Mouse (Mus musculus): ENCODE measurements around the gene Il17f. TPM values are rescaled to one million over a fixed set of nuclear protein-coding genes. Genes with fewer than 3 reads are reported as not detected.
A peak's percentile ranks its signal among the peaks of the same experiment; 100 is the strongest.

Gene Il17f
- polyA plus RNA-seq, 1 experiment from 2014 or later: not detected

GRCm38 (mm10) chr1:20825036-20825435, 34.6 kb upstream of the Il17f start:
- ATAC-seq (ENCODE audit: insufficient read depth) (no peak), DNase-seq (no peak)
- Histone ChIP-seq H3K27ac (ENCODE audit: low read depth) (no peak overlapping the region), H3K9ac (no peak overlapping the region), H3K9me3 (ENCODE audit: low read depth, low read length) (no peaks in the 10 kb centered on the region), H3K4me2 (no peak overlapping the region), H3K27me3 (ENCODE audit: insufficient read depth, low read length) (no peaks in the 10 kb centered on the region), H3K4me1 (ENCODE audit: insufficient read depth) (no peaks in the 10 kb centered on the region), H3K4me3 (ENCODE audit: low read depth, low read length) (no peak overlapping the region), H3K36me3 (ENCODE audit: insufficient read depth) (no peaks in the 10 kb centered on the region)
- no peak for TF ChIP-seq CTCF (IDR thresholded peaks at IDR 0.05; ENCODE audit: low read depth)

GRCm38 (mm10) chr1:20823906-20824305, 33.5 kb upstream of the Il17f start:
- Histone ChIP-seq H3K27ac (ENCODE audit: low read depth) (no peak overlapping the region), H3K36me3 (ENCODE audit: insufficient read depth) (no peaks in the 10 kb centered on the region), H3K27me3 (ENCODE audit: insufficient read depth, low read length) (no peaks in the 10 kb centered on the region), H3K4me2 (no peak overlapping the region), H3K4me1 (ENCODE audit: insufficient read depth) (no peaks in the 10 kb centered on the region), H3K9me3 (ENCODE audit: low read depth, low read length) (no peaks in the 10 kb centered on the region), H3K9ac (no peak overlapping the region), H3K4me3 (ENCODE audit: low read depth, low read length) (no peak overlapping the region)
- DNase-seq (no peak), ATAC-seq (ENCODE audit: insufficient read depth) (no peak)
- no peak for TF ChIP-seq CTCF (IDR thresholded peaks at IDR 0.05; ENCODE audit: low read depth)
- WGBS: 62% methylated on average over 2 of the region's 2 CpGs

- Histone ChIP-seq H3K9ac (no peak overlapping the region), H3K4me1 (ENCODE audit: insufficient read depth) (no peaks in the 10 kb centered on the region), H3K36me3 (ENCODE audit: insufficient read depth) (no peaks in the 10 kb centered on the region), H3K27me3 (ENCODE audit: insufficient read depth, low read length) (no peaks in the 10 kb centered on the region), H3K9me3 (ENCODE audit: low read depth, low read length) (no peaks in the 10 kb centered on the region), H3K4me3 (ENCODE audit: low read depth, low read length) (no peak overlapping the region), H3K27ac (ENCODE audit: low read depth) (no peak overlapping the region), H3K4me2 (no peak overlapping the region)
- TF ChIP-seq CTCF (IDR thresholded peaks at IDR 0.05; ENCODE audit: low read depth): no peak
- DNase-seq: no peak
- ATAC-seq (ENCODE audit: insufficient read depth): no peak
- WGBS: 65% methylated on average over 4 of the region's 4 CpGs
Measured at GRCm38 (mm10) chr1:20823471-20823870, 33.1 kb upstream of the Il17f start.

- Histone ChIP-seq H3K27ac (ENCODE audit: low read depth) (no peak overlapping the region), H3K36me3 (ENCODE audit: insufficient read depth) (peaks cover 21% of the 10 kb centered on the region), H3K4me1 (ENCODE audit: insufficient read depth) (no peaks in the 10 kb centered on the region), H3K4me3 (ENCODE audit: low read depth, low read length) (no peak overlapping the region), H3K9ac (no peak overlapping the region), H3K27me3 (ENCODE audit: insufficient read depth, low read length) (no peaks in the 10 kb centered on the region), H3K4me2 (no peak overlapping the region), H3K9me3 (ENCODE audit: low read depth, low read length) (no peaks in the 10 kb centered on the region)
- ATAC-seq (ENCODE audit: insufficient read depth) (no peak), DNase-seq (no peak)
- TF ChIP-seq CTCF (IDR thresholded peaks at IDR 0.05; ENCODE audit: low read depth): no peak
- WGBS: 79% methylated on average over 4 of the region's 4 CpGs
Measured at GRCm38 (mm10) chr1:20820959-20821358, 30.5 kb upstream of the Il17f start.

GRCm38 (mm10) chr1:20819771-20820605, 29.6 kb upstream of the Il17f start, which contains the start of gene Mcm3:
TSS of gene Mcm3 (minus strand) at chr1:20820312.
- 1% methylated on average over 52 of the region's 52 CpGs for WGBS

GRCm38 (mm10) chr1:20817596-20817995, 27.2 kb upstream of the Il17f start:
- TF ChIP-seq CTCF (IDR thresholded peaks at IDR 0.05; ENCODE audit: low read depth): no peak
- Histone ChIP-seq H3K4me2 (peak overlapping the region; percentile 4; the same call in 1 of the 2 replicates), H3K27ac (ENCODE audit: low read depth) (no peak overlapping the region), H3K36me3 (ENCODE audit: insufficient read depth) (peaks cover 54% of the 10 kb centered on the region), H3K4me3 (ENCODE audit: low read depth, low read length) (no peak overlapping the region), H3K9me3 (ENCODE audit: low read depth, low read length) (no peaks in the 10 kb centered on the region), H3K4me1 (ENCODE audit: insufficient read depth) (no peaks in the 10 kb centered on the region), H3K9ac (no peak overlapping the region), H3K27me3 (ENCODE audit: insufficient read depth, low read length) (no peaks in the 10 kb centered on the region)
- WGBS: 86% methylated on average over 12 of the region's 12 CpGs
- DNase-seq: no peak
- ATAC-seq (ENCODE audit: insufficient read depth): no peak

More at GRCm38 (mm10) chr1:20819771-20820605, 29.6 kb upstream of the Il17f start, which contains the start of gene Mcm3:
- H3K4me2 ChIP-seq: peak within 1 kb of the TSS; percentile 72
- peak within 1 kb of the TSS; percentile 83 for H3K9ac ChIP-seq
- DNase-seq (peak; percentile 99), ATAC-seq (ENCODE audit: insufficient read depth) (peak; percentile 100)
- no peak for TF ChIP-seq CTCF (IDR thresholded peaks at IDR 0.05; ENCODE audit: low read depth)
- peak within 1 kb of the TSS; percentile 66; the same call in 1 of the 2 replicates for H3K27ac ChIP-seq (ENCODE audit: low read depth)
- H3K4me1 ChIP-seq (ENCODE audit: insufficient read depth): no peaks in the 10 kb centered on the region
- H3K9me3 ChIP-seq (ENCODE audit: low read depth, low read length): no peaks in the 10 kb centered on the region
- peak within 1 kb of the TSS; percentile 78 for H3K4me3 ChIP-seq (ENCODE audit: low read depth, low read length)
- H3K27me3 ChIP-seq (ENCODE audit: insufficient read depth, low read length): no peaks in the 10 kb centered on the region
- peaks cover 30% of the 10 kb centered on the region for H3K36me3 ChIP-seq (ENCODE audit: insufficient read depth)

GRCm38 (mm10) chr1:20817172-20817571, 26.8 kb upstream of the Il17f start:
- H3K4me2 ChIP-seq: no peak overlapping the region
- H3K9me3 ChIP-seq (ENCODE audit: low read depth, low read length): no peaks in the 10 kb centered on the region
- H3K4me1 ChIP-seq (ENCODE audit: insufficient read depth): no peaks in the 10 kb centered on the region
- peaks cover 59% of the 10 kb centered on the region for H3K36me3 ChIP-seq (ENCODE audit: insufficient read depth)
- H3K4me3 ChIP-seq (ENCODE audit: low read depth, low read length): no peak overlapping the region
- peak; percentile 37 for DNase-seq
- H3K27me3 ChIP-seq (ENCODE audit: insufficient read depth, low read length): no peaks in the 10 kb centered on the region
- no peak for TF ChIP-seq CTCF (IDR thresholded peaks at IDR 0.05; ENCODE audit: low read depth)
- ATAC-seq (ENCODE audit: insufficient read depth): no peak
- 79% methylated on average over 9 of the region's 9 CpGs for WGBS
- H3K27ac ChIP-seq (ENCODE audit: low read depth): no peak overlapping the region
- no peak overlapping the region for H3K9ac ChIP-seq

All from lung, embryonic 14.5 days (tissue).